Mouse (Mus musculus) hindbrain, embryonic 13.5 days (tissue): ENCODE data around the gene Hhat. TPM values are rescaled to one million over a fixed set of nuclear protein-coding genes. Genes with fewer than 3 reads are reported as not detected.

Source experiments
- ATAC-seq: fragments of 200-750 bp; cut with Nextera tagmentation; 2 replicates; pipeline ENCODE4 v1.8.0; 2017; ENCODE audit warnings: moderate TSS enrichment; ENCODE audit not compliant: low FRiP score
- H3K27ac ChIP-seq: fragments of 300-500 bp; sonication (generic); 2 replicates; pipeline ENCODE4 v1.5.1; 2015; ENCODE audit warnings: inconsistent platforms, mild to moderate bottlenecking, moderate library complexity
- H3K27me3 ChIP-seq: fragments of 300-500 bp; sonication (generic); 2 replicates; pipeline ENCODE4 v1.6.1; 2015; ENCODE audit warnings: mild to moderate bottlenecking, inconsistent platforms
- H3K36me3 ChIP-seq: fragments of 300-500 bp; sonication (generic); 2 replicates; pipeline ENCODE4 v1.6.1; 2015; ENCODE audit warnings: mild to moderate bottlenecking, inconsistent platforms
- H3K4me1 ChIP-seq: fragments of 300-500 bp; sonication (generic); replicated peaks from 2 replicates; pipeline ENCODE4 v1.6.1; 2015; ENCODE audit warnings: inconsistent platforms
- H3K4me2 ChIP-seq: fragments of 300-500 bp; sonication (generic); 2 replicates; pipeline ENCODE4 v1.6.1; 2015; ENCODE audit warnings: inconsistent platforms, mild to moderate bottlenecking, moderate library complexity
- H3K4me3 ChIP-seq: fragments of 300-500 bp; sonication (generic); 2 replicates; pipeline ENCODE4 v1.5.1; 2015; ENCODE audit warnings: mild to moderate bottlenecking, inconsistent platforms
- H3K9ac ChIP-seq: fragments of 300-500 bp; sonication (generic); 2 replicates; pipeline ENCODE4 v1.6.1; 2015; ENCODE audit warnings: mild to moderate bottlenecking, inconsistent platforms
- H3K9me3 ChIP-seq: fragments of 300-500 bp; sonication (generic); 2 replicates; pipeline ENCODE4 v1.6.1; 2016; ENCODE audit warnings: inconsistent platforms
- WGBS: fragments of 180-500 bp; shearing (Covaris S2); methylation state at CpG from one replicate; pipeline ENCODE4 v1.1.7; 2015; 5-methylcytosine and 5-hydroxymethylcytosine counted together
- polyA plus RNA-seq: library from polyadenylated mRNA; unstranded; fragments of >200 nt; fragmentation: Nextera tagmentation; extraction: Ambion mirVana; gene quantifications from 2 replicates; pipeline ENCODE4 v1.2.1, GENCODE M21; 2015

Gene Hhat
- polyA plus RNA-seq, 1 experiment from 2014 or later, result 3.6 TPM

DNA sequence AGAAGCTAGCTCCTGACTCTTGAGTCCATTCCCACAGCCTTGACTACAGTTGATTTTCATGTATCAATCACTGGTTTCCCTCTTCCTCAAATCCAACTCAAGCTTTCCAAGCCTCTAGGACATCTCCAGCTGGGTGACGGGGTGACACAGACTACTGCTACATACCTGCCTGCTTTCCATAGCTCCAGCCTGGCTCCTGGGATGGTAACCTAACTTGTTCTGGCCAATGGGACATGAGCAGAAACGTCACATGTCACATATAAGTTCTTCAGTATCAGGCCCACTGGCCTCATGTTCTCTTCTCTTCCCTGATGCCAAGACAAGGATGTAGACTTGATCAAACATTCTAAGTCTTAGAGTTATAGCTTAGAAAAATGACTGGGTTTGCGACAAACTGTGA, 220.5 kb downstream of the Hhat start:
- WGBS, result 90% methylated on average over 3 of the region's 3 CpGs
- Histone ChIP-seq H3K36me3 (no peaks in the 10 kb centered on the region), H3K4me3 (no peak overlapping the region), H3K9ac (no peak overlapping the region), H3K9me3 (no peaks in the 10 kb centered on the region), H3K27ac (no peak overlapping the region), H3K4me1 (peaks cover 3% of the 10 kb centered on the region), H3K27me3 (no peaks in the 10 kb centered on the region), H3K4me2 (no peak overlapping the region)
- no peak for ATAC-seq

DNA sequence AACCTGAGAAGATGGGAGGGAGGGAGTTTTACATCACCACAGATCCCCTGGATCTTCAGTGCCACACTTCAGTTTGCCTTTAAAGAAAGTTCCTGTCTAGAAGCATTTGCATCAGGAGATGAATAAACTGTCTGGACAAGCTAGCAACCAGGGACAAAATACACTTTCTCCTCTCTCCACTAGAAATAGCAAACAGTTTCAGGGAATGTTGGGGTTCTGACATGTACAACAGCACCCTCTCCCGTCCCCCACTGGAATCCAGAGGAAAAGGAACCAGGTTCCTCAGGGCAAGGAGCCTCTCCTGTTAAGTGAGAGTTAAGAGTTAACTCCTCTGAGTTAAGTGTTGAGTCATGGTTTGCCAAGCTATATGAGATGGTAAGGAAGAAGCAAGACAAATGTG, 224.2 kb downstream of the Hhat start:
- Histone ChIP-seq H3K9ac (no peak overlapping the region), H3K36me3 (no peaks in the 10 kb centered on the region), H3K9me3 (no peaks in the 10 kb centered on the region), H3K4me2 (no peak overlapping the region), H3K4me3 (no peak overlapping the region), H3K27me3 (no peaks in the 10 kb centered on the region), H3K4me1 (peaks cover 17% of the 10 kb centered on the region), H3K27ac (no peak overlapping the region)
- ATAC-seq, result no peak
- 43% methylated on average over 1 of the region's 1 CpGs for WGBS

DNA sequence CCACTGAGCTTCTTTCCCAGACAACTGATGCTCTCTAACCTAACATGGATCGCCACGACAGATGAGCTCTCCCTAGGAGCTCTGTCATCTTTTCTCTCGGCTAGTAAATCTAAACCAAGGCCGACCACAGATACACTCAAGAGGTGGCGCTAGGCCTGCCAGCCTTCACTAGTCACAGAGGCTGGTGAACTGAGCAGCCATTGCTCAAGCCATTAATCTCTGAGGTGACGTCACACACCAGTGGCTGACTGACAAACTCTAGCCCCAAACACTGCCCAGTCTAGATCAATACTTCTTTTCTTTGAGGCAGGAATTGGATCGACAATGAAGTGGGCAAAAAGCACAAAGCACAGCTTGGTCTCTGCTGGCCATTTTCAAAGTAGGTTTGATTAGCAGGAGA, 226.1 kb downstream of the Hhat start:
- WGBS, result 50% methylated on average over 7 of the region's 7 CpGs
- no peaks in the 10 kb centered on the region for H3K36me3 ChIP-seq
- ATAC-seq, result no peak
- no peak overlapping the region for H3K4me3 ChIP-seq
- H3K4me1 ChIP-seq, result peaks cover 17% of the 10 kb centered on the region
- no peak overlapping the region for H3K9ac ChIP-seq
- no peak overlapping the region for H3K4me2 ChIP-seq
- H3K27me3 ChIP-seq, result no peaks in the 10 kb centered on the region
- H3K27ac ChIP-seq, result no peak overlapping the region
- no peaks in the 10 kb centered on the region for H3K9me3 ChIP-seq

DNA sequence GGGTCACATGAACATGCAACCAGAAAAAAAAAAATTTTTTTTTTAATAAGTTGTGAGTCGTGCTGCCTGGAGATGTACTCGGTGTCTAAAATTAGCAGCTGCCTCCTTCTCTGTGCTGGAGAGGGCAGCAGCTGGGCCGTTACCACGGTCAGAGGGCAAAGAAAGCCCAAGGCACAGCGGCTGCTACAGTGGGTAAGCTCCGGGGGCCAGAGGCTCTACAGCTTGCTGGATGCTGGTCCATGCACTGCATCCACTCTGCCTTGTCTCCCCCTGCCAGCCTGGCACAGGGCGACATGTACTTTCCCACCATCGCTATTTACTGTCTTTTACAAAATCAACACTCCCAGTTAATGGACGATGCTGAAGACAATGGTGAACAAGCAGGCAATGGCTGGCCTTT, 226.9 kb downstream of the Hhat start:
- Histone ChIP-seq H3K4me3 (no peak overlapping the region), H3K9ac (no peak overlapping the region), H3K36me3 (no peaks in the 10 kb centered on the region), H3K27me3 (no peaks in the 10 kb centered on the region), H3K4me1 (peaks cover 17% of the 10 kb centered on the region), H3K4me2 (no peak overlapping the region), H3K27ac (no peak overlapping the region), H3K9me3 (no peaks in the 10 kb centered on the region)
- 55% methylated on average over 9 of the region's 9 CpGs for WGBS
- ATAC-seq, result 0 out of 2 replicates have a peak, but pooled peaks have one; percentile 43

DNA sequence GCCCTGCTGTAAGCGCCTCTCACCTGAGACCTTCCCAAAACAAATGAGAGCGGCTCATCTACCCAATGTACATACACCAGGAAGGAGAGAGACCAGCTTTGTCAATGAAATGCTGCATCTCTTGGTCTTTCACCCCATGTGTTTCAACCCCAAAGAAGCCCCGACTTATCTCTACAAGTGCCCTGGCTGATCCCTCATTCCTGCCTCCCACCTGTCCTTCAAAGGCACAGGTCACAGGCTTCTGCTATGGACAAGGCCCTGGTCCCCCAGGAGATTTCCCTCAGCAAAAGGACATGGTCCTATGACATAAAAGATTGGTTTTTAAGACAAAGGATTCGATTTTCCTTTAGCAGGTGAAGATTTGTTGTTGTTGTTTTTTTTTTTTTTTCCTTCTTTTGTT, 227.3 kb downstream of the Hhat start:
- Histone ChIP-seq H3K4me3 (no peak overlapping the region), H3K9ac (no peak overlapping the region), H3K9me3 (no peaks in the 10 kb centered on the region), H3K4me2 (no peak overlapping the region), H3K27me3 (no peaks in the 10 kb centered on the region), H3K4me1 (peaks cover 17% of the 10 kb centered on the region), H3K36me3 (no peaks in the 10 kb centered on the region), H3K27ac (no peak overlapping the region)
- 85% methylated on average over 4 of the region's 4 CpGs for WGBS
- ATAC-seq, result no peak

DNA sequence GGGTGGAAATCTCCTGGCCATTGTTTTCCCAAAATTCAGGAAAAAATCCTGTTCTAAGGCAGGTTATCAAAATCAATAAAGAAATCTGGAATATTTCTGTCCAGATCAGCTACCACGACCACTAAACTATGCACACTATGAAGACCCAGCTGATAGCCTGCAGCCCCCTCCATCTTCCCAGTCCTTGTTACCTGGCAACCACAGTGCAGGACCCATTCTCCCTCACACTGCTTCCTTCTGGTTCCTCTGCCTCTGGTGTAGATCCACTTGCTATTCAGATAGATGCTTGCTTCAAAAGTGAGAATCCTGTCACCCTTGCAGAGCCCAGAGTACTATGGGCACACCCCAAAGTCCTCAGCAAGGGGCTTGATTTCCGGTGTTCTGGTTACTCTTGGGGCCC, 228.9 kb downstream of the Hhat start:
- ATAC-seq, result no peak
- Histone ChIP-seq H3K4me1 (peaks cover 17% of the 10 kb centered on the region), H3K9ac (no peak overlapping the region), H3K4me2 (no peak overlapping the region), H3K36me3 (no peaks in the 10 kb centered on the region), H3K4me3 (no peak overlapping the region), H3K27ac (no peak overlapping the region), H3K27me3 (no peaks in the 10 kb centered on the region), H3K9me3 (no peaks in the 10 kb centered on the region)
- 68% methylated on average over 2 of the region's 2 CpGs for WGBS

DNA sequence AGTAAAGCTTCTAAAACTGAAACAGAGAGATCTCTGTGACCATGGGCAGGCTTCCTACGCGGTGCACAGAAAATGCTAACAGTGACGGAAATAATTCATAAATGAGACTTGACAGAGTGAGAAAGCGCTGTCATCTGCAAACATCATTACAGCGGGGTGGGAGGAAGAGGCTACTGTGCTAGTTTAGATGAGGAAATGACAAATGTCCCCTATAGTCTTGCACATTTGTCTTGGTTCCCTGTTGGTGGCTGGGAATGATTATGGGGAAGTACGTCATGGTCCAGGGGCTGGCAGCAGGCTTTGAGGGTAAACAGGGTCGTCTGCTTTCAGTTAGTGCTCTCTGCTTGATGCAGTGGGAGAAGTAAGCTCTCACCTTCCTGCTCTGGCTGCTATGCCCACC, 233.9 kb downstream of the Hhat start:
- no peak overlapping the region for H3K4me2 ChIP-seq
- ATAC-seq, result no peak
- H3K4me3 ChIP-seq, result no peak overlapping the region
- H3K9ac ChIP-seq, result no peak overlapping the region
- no peaks in the 10 kb centered on the region for H3K36me3 ChIP-seq
- H3K9me3 ChIP-seq, result no peaks in the 10 kb centered on the region
- no peak overlapping the region for H3K27ac ChIP-seq
- 74% methylated on average over 7 of the region's 7 CpGs for WGBS
- peaks cover 3% of the 10 kb centered on the region; the same call in 1 of the 2 replicates for H3K4me1 ChIP-seq
- no peaks in the 10 kb centered on the region for H3K27me3 ChIP-seq

DNA sequence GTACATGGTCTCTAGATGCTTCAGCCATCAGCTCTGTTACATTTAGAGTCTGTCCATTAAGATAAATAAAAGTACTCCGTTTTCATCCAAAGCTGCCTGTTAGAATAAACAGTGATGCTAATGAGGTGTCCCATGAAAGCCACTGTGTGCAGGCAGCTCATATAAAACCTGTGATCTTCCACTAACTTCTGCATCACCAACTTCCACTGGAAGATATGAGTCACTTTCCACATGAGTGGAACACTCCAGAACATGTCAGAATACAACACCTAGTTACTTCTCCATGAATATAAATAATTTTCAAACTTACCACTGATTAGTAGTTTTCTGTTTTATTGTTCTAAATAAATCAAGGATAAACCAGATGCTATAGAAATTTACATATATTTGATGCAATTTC, 234.6 kb downstream of the Hhat start:
- 53% methylated on average over 1 of the region's 1 CpGs for WGBS
- no peaks in the 10 kb centered on the region for H3K9me3 ChIP-seq
- no peak for ATAC-seq
- H3K27me3 ChIP-seq, result no peaks in the 10 kb centered on the region
- H3K36me3 ChIP-seq, result no peaks in the 10 kb centered on the region
- no peak overlapping the region for H3K27ac ChIP-seq
- H3K4me1 ChIP-seq, result no peaks in the 10 kb centered on the region
- H3K9ac ChIP-seq, result no peak overlapping the region
- no peak overlapping the region for H3K4me3 ChIP-seq
- H3K4me2 ChIP-seq, result no peak overlapping the region

DNA sequence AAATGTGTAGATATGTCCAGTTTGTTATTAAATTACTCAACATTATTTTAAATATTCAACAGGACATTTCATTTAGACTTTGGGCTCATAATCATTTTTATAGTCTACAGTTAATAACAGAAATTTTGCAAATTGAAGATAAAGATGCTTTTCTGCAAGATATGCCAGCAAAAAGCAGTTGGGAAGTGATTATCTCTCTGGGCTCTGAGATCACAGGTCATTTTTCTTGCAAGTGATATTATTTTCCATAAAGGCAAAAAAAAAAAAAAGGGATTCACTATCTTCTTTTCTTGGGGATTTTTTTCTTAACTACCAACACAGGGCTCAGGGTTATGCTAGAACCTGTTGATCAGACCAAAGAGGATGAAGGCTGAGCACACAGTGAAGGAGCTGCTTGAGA, 238.0 kb downstream of the Hhat start:
- peaks cover 3% of the 10 kb centered on the region; the same call in 1 of the 2 replicates for H3K4me1 ChIP-seq

DNA sequence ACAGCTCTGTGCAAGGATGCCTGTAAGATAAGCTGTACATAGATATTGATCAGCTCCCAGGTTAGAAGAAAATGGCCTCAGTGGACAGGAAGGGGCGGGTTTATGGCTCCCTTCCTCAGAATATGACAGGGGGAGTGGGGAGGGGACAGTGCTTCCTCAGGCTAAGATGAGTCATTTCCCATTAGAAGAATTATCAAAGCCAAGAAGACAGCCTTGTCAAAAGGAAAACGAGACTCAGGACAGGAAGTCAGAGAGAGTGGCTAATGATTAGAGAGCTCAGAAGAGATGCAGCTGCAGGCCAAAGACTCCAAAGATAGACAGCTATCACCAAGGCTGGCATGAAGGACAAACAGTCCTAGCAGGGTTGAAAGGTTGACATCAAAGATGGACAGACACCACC, 238.8 kb downstream of the Hhat start:
- Histone ChIP-seq H3K4me3 (no peak overlapping the region), H3K27me3 (no peaks in the 10 kb centered on the region), H3K36me3 (no peaks in the 10 kb centered on the region), H3K9me3 (no peaks in the 10 kb centered on the region), H3K4me1 (peaks cover 8% of the 10 kb centered on the region; the same call in 1 of the 2 replicates), H3K9ac (no peak overlapping the region), H3K27ac (no peak overlapping the region), H3K4me2 (no peak overlapping the region)
- WGBS, result 82% methylated on average over 2 of the region's 2 CpGs
- ATAC-seq, result no peak

More for the DNA sequence above, 238.0 kb downstream of the Hhat start:
- H3K27me3 ChIP-seq, result no peaks in the 10 kb centered on the region
- H3K36me3 ChIP-seq, result no peaks in the 10 kb centered on the region
- no peak overlapping the region for H3K4me2 ChIP-seq
- no peak overlapping the region for H3K27ac ChIP-seq
- no peak for ATAC-seq
- no peak overlapping the region for H3K4me3 ChIP-seq
- H3K9me3 ChIP-seq, result no peaks in the 10 kb centered on the region
- H3K9ac ChIP-seq, result no peak overlapping the region

DNA sequence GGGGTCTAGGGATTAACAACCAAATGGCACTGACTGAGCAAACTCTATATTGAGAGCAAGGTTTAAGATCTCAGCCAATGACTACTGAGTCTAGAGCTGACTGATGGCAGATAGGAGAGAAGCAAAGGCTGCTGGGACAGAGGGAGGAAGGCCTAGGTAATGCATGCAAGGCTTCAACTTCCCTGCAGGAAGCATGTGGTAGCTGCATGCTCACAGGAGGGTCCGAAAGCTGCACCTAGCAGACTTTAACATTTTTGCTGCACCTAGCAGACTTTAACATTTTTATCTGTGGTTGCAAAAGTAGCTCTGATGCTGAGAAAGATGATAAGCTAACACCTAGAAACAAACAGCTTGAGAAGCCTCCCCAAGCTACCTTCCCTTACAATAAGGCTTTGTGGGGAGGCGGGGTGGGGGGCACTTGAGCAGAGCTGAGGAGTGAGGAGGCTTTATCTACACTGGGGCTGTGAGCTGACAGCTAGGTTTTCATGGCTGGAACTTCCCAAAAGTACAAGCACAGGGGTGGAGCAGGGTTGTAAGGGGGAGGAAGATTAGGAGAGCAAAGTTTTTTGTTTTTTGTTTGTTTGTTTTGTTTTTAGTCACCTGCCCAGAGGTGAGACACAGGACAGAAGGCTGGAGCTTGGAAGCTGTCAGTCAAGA, 239.4 kb downstream of the Hhat start:
- Histone ChIP-seq H3K4me1 (peaks cover 8% of the 10 kb centered on the region; the same call in 1 of the 2 replicates), H3K4me3 (no peak overlapping the region), H3K4me2 (no peak overlapping the region), H3K27me3 (no peaks in the 10 kb centered on the region), H3K27ac (no peak overlapping the region), H3K9ac (no peak overlapping the region), H3K9me3 (no peaks in the 10 kb centered on the region), H3K36me3 (no peaks in the 10 kb centered on the region)
- ATAC-seq, result no peak
- 87% methylated on average over 2 of the region's 2 CpGs for WGBS

DNA sequence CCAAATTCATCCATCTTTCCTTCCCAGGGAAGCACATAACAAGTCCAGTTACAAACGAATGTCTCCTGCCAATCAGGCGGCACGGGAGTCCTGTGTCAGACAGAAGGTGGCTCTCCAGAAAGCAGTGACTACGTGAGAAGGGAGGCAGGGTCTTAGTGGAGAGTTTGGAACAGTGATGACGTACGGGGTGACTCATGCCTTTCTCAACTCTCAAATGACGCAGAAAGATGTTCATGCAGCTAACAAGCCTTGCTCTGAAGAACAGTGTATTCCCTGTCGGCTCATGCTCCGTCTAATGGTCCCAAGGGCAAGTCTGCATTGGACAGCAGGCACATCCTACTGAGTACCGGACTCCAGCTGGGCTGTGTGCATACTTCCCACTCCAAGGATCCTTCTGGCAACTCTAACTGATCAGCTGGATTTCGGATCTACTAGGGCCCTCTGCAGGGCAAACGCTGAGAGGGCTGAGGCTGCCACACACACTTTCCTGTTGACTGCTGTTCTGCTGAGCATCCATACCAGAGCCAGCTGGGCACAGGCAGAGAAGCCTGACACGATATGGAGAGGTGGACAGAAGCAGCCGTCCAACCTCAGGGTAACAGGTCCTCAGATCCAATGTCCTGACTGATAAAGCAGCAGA, 245.2 kb downstream of the Hhat start:
- Histone ChIP-seq H3K36me3 (no peaks in the 10 kb centered on the region), H3K9me3 (no peaks in the 10 kb centered on the region), H3K27ac (no peak overlapping the region), H3K4me1 (peaks cover 54% of the 10 kb centered on the region), H3K4me3 (no peak overlapping the region), H3K9ac (no peak overlapping the region), H3K4me2 (no peak overlapping the region), H3K27me3 (0 out of 2 replicates have a peak, but pooled peaks cover 4% of the 10 kb centered on the region)
- ATAC-seq, result no peak
- 76% methylated on average over 14 of the region's 14 CpGs for WGBS
